Mouse (Mus musculus): ENCODE results near the gene Cit.

- TF ChIP-seq POLR2A (IDR thresholded peaks at IDR 0.05; ENCODE audit: control insufficient read depth, low read depth, low read length) (no peak), CTCF (IDR thresholded peaks at IDR 0.05; ENCODE audit: control insufficient read depth, insufficient read depth, insufficient replicate concordance, low read depth, low read length) (no peak)
Observed at GRCm38 (mm10) chr5:115858652-115859051, 13.6 kb downstream of the Cit start.

All from testis, adult 2 months (tissue).